Mouse (Mus musculus): Measurements from ENCODE around the gene Tm4sf1.

GRCm38 (mm10) chr3:57293925-57294324 lies 7.9 kb downstream of the Tm4sf1 start:
- no peak for TF ChIP-seq POLR2A (IDR thresholded peaks at IDR 0.05; ENCODE audit: insufficient read length, low read depth)
- no peak for TF ChIP-seq TCF3 (IDR thresholded peaks at IDR 0.05; ENCODE audit: insufficient read length, low read depth)
